Mouse (Mus musculus): ENCODE measurements around the gene Ptpn4. TPM values are rescaled to one million over a fixed set of nuclear protein-coding genes. Genes with fewer than 3 reads are reported as not detected.

Ptpn4 gene
- polyA plus RNA-seq, 1 experiment: 2.9 TPM

- TF ChIP-seq CTCF (IDR thresholded peaks at IDR 0.05; ENCODE audit: low read depth, low read length) (no peak), POLR2A (IDR thresholded peaks at IDR 0.05; ENCODE audit: borderline replicate concordance, low read depth, low read length) (no peak)
- H3K27ac ChIP-seq (ENCODE audit: insufficient read depth, low read depth, low read length): no peak overlapping the region
- no peaks in the 10 kb centered on the region for H3K4me1 ChIP-seq (ENCODE audit: control insufficient read depth, insufficient read depth, low read length)
- no peak overlapping the region for H3K4me3 ChIP-seq (ENCODE audit: insufficient read depth, low read length)
Observed at GRCm38 (mm10) chr1:119818704-119819103, 18.7 kb downstream of the Ptpn4 start.

- no peak overlapping the region for H3K27ac ChIP-seq (ENCODE audit: insufficient read depth, low read depth, low read length)
- no peak for TF ChIP-seq POLR2A (IDR thresholded peaks at IDR 0.05; ENCODE audit: borderline replicate concordance, low read depth, low read length)
- no peak for TF ChIP-seq CTCF (IDR thresholded peaks at IDR 0.05; ENCODE audit: low read depth, low read length)
- H3K4me3 ChIP-seq (ENCODE audit: insufficient read depth, low read length): no peak overlapping the region
- peaks cover 2% of the 10 kb centered on the region; the same call in 1 of the 2 replicates for H3K4me1 ChIP-seq (ENCODE audit: control insufficient read depth, insufficient read depth, low read length)
Observed at GRCm38 (mm10) chr1:119807707-119808106, 29.7 kb downstream of the Ptpn4 start.

- no peak overlapping the region for H3K4me3 ChIP-seq (ENCODE audit: insufficient read depth, low read length)
- H3K27ac ChIP-seq (ENCODE audit: insufficient read depth, low read depth, low read length): no peak overlapping the region
- peaks cover 2% of the 10 kb centered on the region; the same call in 1 of the 2 replicates for H3K4me1 ChIP-seq (ENCODE audit: control insufficient read depth, insufficient read depth, low read length)
- TF ChIP-seq POLR2A (IDR thresholded peaks at IDR 0.05; ENCODE audit: borderline replicate concordance, low read depth, low read length): no peak
- TF ChIP-seq CTCF (IDR thresholded peaks at IDR 0.05; ENCODE audit: low read depth, low read length): no peak
Observed at GRCm38 (mm10) chr1:119805984-119806383, 31.4 kb downstream of the Ptpn4 start.

- no peak overlapping the region for H3K27ac ChIP-seq (ENCODE audit: insufficient read depth, low read depth, low read length)
Observed at GRCm38 (mm10) chr1:119804586-119804985, 32.8 kb downstream of the Ptpn4 start.

GRCm38 (mm10) chr1:119795174-119795573, 42.2 kb downstream of the Ptpn4 start:
- no peak overlapping the region for H3K4me3 ChIP-seq (ENCODE audit: insufficient read depth, low read length)
- no peaks in the 10 kb centered on the region for H3K4me1 ChIP-seq (ENCODE audit: control insufficient read depth, insufficient read depth, low read length)
- TF ChIP-seq POLR2A (IDR thresholded peaks at IDR 0.05; ENCODE audit: borderline replicate concordance, low read depth, low read length) (no peak), CTCF (IDR thresholded peaks at IDR 0.05; ENCODE audit: low read depth, low read length) (no peak)
- no peak overlapping the region for H3K27ac ChIP-seq (ENCODE audit: insufficient read depth, low read depth, low read length)

More at GRCm38 (mm10) chr1:119804586-119804985, 32.8 kb downstream of the Ptpn4 start:
- Histone ChIP-seq H3K4me1 (ENCODE audit: control insufficient read depth, insufficient read depth, low read length) (peaks cover 2% of the 10 kb centered on the region; the same call in 1 of the 2 replicates), H3K4me3 (ENCODE audit: insufficient read depth, low read length) (no peak overlapping the region)
- no peak for TF ChIP-seq POLR2A (IDR thresholded peaks at IDR 0.05; ENCODE audit: borderline replicate concordance, low read depth, low read length)
- no peak for TF ChIP-seq CTCF (IDR thresholded peaks at IDR 0.05; ENCODE audit: low read depth, low read length)

GRCm38 (mm10) chr1:119794342-119794741, 43.1 kb downstream of the Ptpn4 start:
- Histone ChIP-seq H3K4me1 (ENCODE audit: control insufficient read depth, insufficient read depth, low read length) (no peaks in the 10 kb centered on the region), H3K27ac (ENCODE audit: insufficient read depth, low read depth, low read length) (no peak overlapping the region)
- TF ChIP-seq CTCF (IDR thresholded peaks at IDR 0.05; ENCODE audit: low read depth, low read length): no peak
- no peak for TF ChIP-seq POLR2A (IDR thresholded peaks at IDR 0.05; ENCODE audit: borderline replicate concordance, low read depth, low read length)

GRCm38 (mm10) chr1:119790616-119791015, 46.8 kb downstream of the Ptpn4 start:
- TF ChIP-seq CTCF (IDR thresholded peaks at IDR 0.05; ENCODE audit: low read depth, low read length) (no peak), POLR2A (IDR thresholded peaks at IDR 0.05; ENCODE audit: borderline replicate concordance, low read depth, low read length) (no peak)
- Histone ChIP-seq H3K4me1 (ENCODE audit: control insufficient read depth, insufficient read depth, low read length) (no peaks in the 10 kb centered on the region), H3K4me3 (ENCODE audit: insufficient read depth, low read length) (no peak overlapping the region), H3K27ac (ENCODE audit: insufficient read depth, low read depth, low read length) (no peak overlapping the region)

More at GRCm38 (mm10) chr1:119794342-119794741, 43.1 kb downstream of the Ptpn4 start:
- no peak overlapping the region for H3K4me3 ChIP-seq (ENCODE audit: insufficient read depth, low read length)

GRCm38 (mm10) chr1:119775915-119776314, 61.5 kb downstream of the Ptpn4 start:
- TF ChIP-seq POLR2A (IDR thresholded peaks at IDR 0.05; ENCODE audit: borderline replicate concordance, low read depth, low read length): no peak
- no peak for TF ChIP-seq CTCF (IDR thresholded peaks at IDR 0.05; ENCODE audit: low read depth, low read length)
- Histone ChIP-seq H3K27ac (ENCODE audit: insufficient read depth, low read depth, low read length) (peak overlapping the region; percentile 36), H3K4me1 (ENCODE audit: control insufficient read depth, insufficient read depth, low read length) (peaks cover 3% of the 10 kb centered on the region), H3K4me3 (ENCODE audit: insufficient read depth, low read length) (no peak overlapping the region)

- no peak for TF ChIP-seq POLR2A (IDR thresholded peaks at IDR 0.05; ENCODE audit: borderline replicate concordance, low read depth, low read length)
- no peak for TF ChIP-seq CTCF (IDR thresholded peaks at IDR 0.05; ENCODE audit: low read depth, low read length)
- H3K4me3 ChIP-seq (ENCODE audit: insufficient read depth, low read length): no peak overlapping the region
Observed at GRCm38 (mm10) chr1:119735692-119736091, 101.7 kb downstream of the Ptpn4 start.

GRCm38 (mm10) chr1:119734801-119735200, 102.6 kb downstream of the Ptpn4 start:
- no peak overlapping the region for H3K27ac ChIP-seq (ENCODE audit: insufficient read depth, low read depth, low read length)
- no peak for TF ChIP-seq CTCF (IDR thresholded peaks at IDR 0.05; ENCODE audit: low read depth, low read length)
- no peak for TF ChIP-seq POLR2A (IDR thresholded peaks at IDR 0.05; ENCODE audit: borderline replicate concordance, low read depth, low read length)
- no peaks in the 10 kb centered on the region for H3K4me1 ChIP-seq (ENCODE audit: control insufficient read depth, insufficient read depth, low read length)
- no peak overlapping the region for H3K4me3 ChIP-seq (ENCODE audit: insufficient read depth, low read length)

More at GRCm38 (mm10) chr1:119735692-119736091, 101.7 kb downstream of the Ptpn4 start:
- H3K4me1 ChIP-seq (ENCODE audit: control insufficient read depth, insufficient read depth, low read length): no peaks in the 10 kb centered on the region
- H3K27ac ChIP-seq (ENCODE audit: insufficient read depth, low read depth, low read length): no peak overlapping the region
